Mouse (Mus musculus) MEL (cell line): Measurements from ENCODE around the gene Sult2b1. TPM values are rescaled to one million over a fixed set of nuclear protein-coding genes. Genes with fewer than 3 reads are reported as not detected.
A peak's percentile ranks its signal among the peaks of the same experiment; 100 is the strongest.

ENCODE experiments used
- DNase-seq: peaks from one replicate; pipeline ENCODE4 v3.0.0; 2011; ENCODE audit warnings: low read depth, low spot score
- H3K27ac ChIP-seq: 2 replicates; pipeline ENCODE4 v1.5.1; 2012; ENCODE audit warnings: low read depth, mild to moderate bottlenecking, control low read depth, low read length, moderate library complexity; ENCODE audit not compliant: control insufficient read depth
- H3K27me3 ChIP-seq, 2 experiments: fragments of 150-350 bp in 1 of 2; sonication (generic) in 1 of 2; 2 replicates each; pipeline ENCODE4 v1.6.1; 2012; ENCODE audit warnings: low read length in 2 of 2, mild to moderate bottlenecking in 2 of 2, improper control_type of control experiment in 1 of 2, moderate library complexity in 1 of 2; ENCODE audit not compliant: insufficient read depth in 2 of 2, control insufficient read depth in 1 of 2
- H3K36me3 ChIP-seq, 2 experiments: 2 replicates each; pipeline ENCODE4 v1.6.1; 2012 to 2014; ENCODE audit warnings: low read length in 2 of 2, improper control_type of control experiment in 1 of 2, inconsistent platforms in 1 of 2, mild to moderate bottlenecking in 1 of 2; ENCODE audit not compliant: insufficient read depth in 2 of 2, control insufficient read depth in 1 of 2
- H3K4me1 ChIP-seq, 2 experiments: fragments of 150-350 bp in 1 of 2; sonication (generic) in 1 of 2; 2 replicates each; pipeline ENCODE4 v1.6.1; 2012; ENCODE audit warnings: low read length in 2 of 2, improper control_type of control experiment in 1 of 2, mild to moderate bottlenecking in 1 of 2; ENCODE audit not compliant: insufficient read depth in 2 of 2, control insufficient read depth in 1 of 2
- H3K4me3 ChIP-seq, 2 experiments: fragments of 150-350 bp in 1 of 2; sonication (generic) in 1 of 2; 2 replicates each; pipeline ENCODE4 v1.5.1; 2012; ENCODE audit warnings: low read depth in 2 of 2, low read length in 2 of 2, mild to moderate bottlenecking in 2 of 2, moderate library complexity in 2 of 2, control low read depth in 1 of 2, improper control_type of control experiment in 1 of 2; ENCODE audit not compliant: control insufficient read depth in 1 of 2, insufficient read depth in 1 of 2
- H3K79me2 ChIP-seq: 2 replicates; pipeline ENCODE4 v1.6.1; 2012; ENCODE audit warnings: mild to moderate bottlenecking, low read length, moderate library complexity; ENCODE audit not compliant: control insufficient read depth, poor library complexity, insufficient read depth
- H3K9ac ChIP-seq: 2 replicates; pipeline ENCODE4 v1.6.1; 2012; ENCODE audit warnings: low read depth, mild to moderate bottlenecking, control low read depth, low read length, moderate library complexity; ENCODE audit not compliant: control insufficient read depth, poor library complexity, severe bottlenecking
- H3K9me3 ChIP-seq: fragments of 150-350 bp; sonication (generic); replicated peaks from 2 replicates; pipeline ENCODE4 v1.6.1; 2012; ENCODE audit warnings: mild to moderate bottlenecking, low read length, improper control_type of control experiment, moderate library complexity; ENCODE audit not compliant: insufficient read depth
- BHLHE40 ChIP-seq: IDR thresholded peaks from 2 replicates; pipeline ENCODE4 v1.6.1; 2012; ENCODE audit warnings: low read depth, mild to moderate bottlenecking, inconsistent platforms, low read length, improper control_type of control experiment, borderline replicate concordance
- CTCF ChIP-seq, 3 experiments: IDR thresholded peaks in 2 of 3; conservative IDR thresholded peaks in 1 of 3; 2 replicates each; pipeline ENCODE4 v1.5.1; 2011 to 2012; ENCODE audit warnings: low read length in 3 of 3, low read depth in 2 of 3, mild to moderate bottlenecking in 2 of 3, improper control_type of control experiment in 1 of 3, inconsistent platforms in 1 of 3, mixed read lengths in 1 of 3, moderate library complexity in 1 of 3; ENCODE audit not compliant: control insufficient read depth in 1 of 3, insufficient read depth in 1 of 3, poor library complexity in 1 of 3, severe bottlenecking in 1 of 3
- ELF1 ChIP-seq: IDR thresholded peaks from 2 replicates; pipeline ENCODE4 v1.6.1; 2014; ENCODE audit warnings: low read depth, mild to moderate bottlenecking, inconsistent platforms, low read length, improper control_type of control experiment, moderate library complexity
- EP300 ChIP-seq, 2 experiments: IDR thresholded peaks; 2 replicates each; pipeline ENCODE4 v1.6.1; 2011; ENCODE audit warnings: improper control_type of control experiment in 2 of 2, low read length in 2 of 2, low read depth in 1 of 2, mild to moderate bottlenecking in 1 of 2
- ETS1 ChIP-seq: IDR thresholded peaks from 2 replicates; pipeline ENCODE4 v1.6.1; 2012; ENCODE audit warnings: low read depth, mild to moderate bottlenecking, inconsistent platforms, low read length, improper control_type of control experiment, moderate library complexity
- GATA1 ChIP-seq: IDR thresholded peaks from 2 replicates; pipeline ENCODE4 v1.6.1; 2011; ENCODE audit warnings: low read depth, low read length, improper control_type of control experiment
- HCFC1 ChIP-seq: IDR thresholded peaks from 2 replicates; pipeline ENCODE4 v1.6.1; 2012; ENCODE audit warnings: low read depth, mild to moderate bottlenecking, inconsistent platforms, low read length, improper control_type of control experiment, moderate library complexity
- KAT2A ChIP-seq: conservative IDR thresholded peaks from 2 replicates; pipeline ENCODE4 v1.6.1; 2012; ENCODE audit warnings: low read depth, low read length, improper control_type of control experiment, inconsistent platforms
- MAFK ChIP-seq: IDR thresholded peaks from 2 replicates; pipeline ENCODE4 v1.6.1; 2011; ENCODE audit warnings: low read depth, mild to moderate bottlenecking, low read length, improper control_type of control experiment, borderline replicate concordance
- MAX ChIP-seq: IDR thresholded peaks from 2 replicates; pipeline ENCODE4 v1.6.1; 2011; ENCODE audit warnings: low read length, improper control_type of control experiment
- MEF2A ChIP-seq: IDR thresholded peaks from 2 replicates; pipeline ENCODE4 v1.6.1; 2014; ENCODE audit warnings: low read depth, mild to moderate bottlenecking, inconsistent platforms, low read length, improper control_type of control experiment; ENCODE audit not compliant: poor library complexity, insufficient replicate concordance, severe bottlenecking; ENCODE audit errors: extremely low read depth
- MXI1 ChIP-seq: IDR thresholded peaks from 2 replicates; pipeline ENCODE4 v1.6.1; 2011; ENCODE audit warnings: mild to moderate bottlenecking, low read depth, low read length, improper control_type of control experiment
- MYC ChIP-seq: IDR thresholded peaks from 2 replicates; pipeline ENCODE4 v1.6.1; 2011; ENCODE audit warnings: low read depth, mild to moderate bottlenecking, low read length, improper control_type of control experiment, moderate library complexity
- NELFE ChIP-seq: IDR thresholded peaks from 2 replicates; pipeline ENCODE4 v1.6.1; 2011; ENCODE audit warnings: low read depth, low read length, improper control_type of control experiment
- POLR2AphosphoS5 ChIP-seq: IDR thresholded peaks from 2 replicates; pipeline ENCODE4 v1.6.1; 2012; ENCODE audit warnings: low read depth, borderline replicate concordance, mild to moderate bottlenecking, inconsistent platforms, low read length, moderate library complexity, mixed read lengths
- RCOR1 ChIP-seq: IDR thresholded peaks from 2 replicates; pipeline ENCODE4 v1.6.1; 2012; ENCODE audit warnings: low read depth, mild to moderate bottlenecking, inconsistent platforms, low read length, improper control_type of control experiment
- SIN3A ChIP-seq: IDR thresholded peaks from 2 replicates; pipeline ENCODE4 v1.6.1; 2012; ENCODE audit warnings: low read length, improper control_type of control experiment, inconsistent platforms
- TAL1 ChIP-seq: IDR thresholded peaks from 2 replicates; pipeline ENCODE4 v1.6.1; 2012; ENCODE audit warnings: mild to moderate bottlenecking, inconsistent platforms, low read length, moderate library complexity, mixed read lengths
- TCF12 ChIP-seq: IDR thresholded peaks from 2 replicates; pipeline ENCODE4 v1.6.1; 2014; ENCODE audit warnings: low read depth, mild to moderate bottlenecking, inconsistent platforms, low read length, improper control_type of control experiment, moderate library complexity
- USF1 ChIP-seq: IDR thresholded peaks from 2 replicates; pipeline ENCODE4 v1.6.1; 2014; ENCODE audit warnings: low read depth, mild to moderate bottlenecking, inconsistent platforms, low read length, improper control_type of control experiment, moderate library complexity
- ZC3H11A ChIP-seq: IDR thresholded peaks from 2 replicates; pipeline ENCODE4 v1.6.1; 2012; ENCODE audit warnings: low read depth, mild to moderate bottlenecking, inconsistent platforms, low read length, improper control_type of control experiment
- ZKSCAN1 ChIP-seq: IDR thresholded peaks from 2 replicates; pipeline ENCODE4 v1.6.1; 2012; ENCODE audit warnings: low read depth, mild to moderate bottlenecking, inconsistent platforms, low read length, improper control_type of control experiment, moderate library complexity
- polyA plus RNA-seq, 2 experiments: library from polyadenylated mRNA; stranded (reverse) in 1 of 2; unstranded in 1 of 2; fragments of >175 nt in 1 of 2; fragments of >200 nt in 1 of 2; gene quantifications; 2 replicates each; pipeline versions ENCODE4 v1.2.1 to v1.2.4; 2012; ENCODE audit warnings: low replicate concordance in 2 of 2, low read depth in 1 of 2; ENCODE audit not compliant: insufficient read length in 2 of 2, insufficient read depth in 1 of 2, missing spikeins in 1 of 2
- total RNA-seq: library from RNA; depleted of rRNA; stranded (reverse); fragments of 300-350 nt; gene quantifications from 2 replicates; pipeline ENCODE4 v1.2.3, GENCODE M21; 2012; rRNA removed

The Sult2b1 gene
- total and polyA plus RNA-seq, 3 experiments = 0.08 to 0.47 TPM; not detected in 1

- Histone ChIP-seq H3K27ac (peak overlapping the region; percentile 3; the same call in 1 of the 2 replicates), H3K79me2 (no peaks in the 10 kb centered on the region), H3K4me3 (peak overlapping the region; percentile 10 to 55; a peak in 2 of 4 replicates), H3K4me1 (peaks cover 13 to 20% of the 10 kb centered on the region in 2 experiments), H3K27me3 (no peaks in the 10 kb centered on the region; a peak in 1 of 4 replicates), H3K9me3 (no peaks in the 10 kb centered on the region), H3K36me3 (peaks cover 0 to 17% of the 10 kb centered on the region in 2 experiments; a peak in 2 of 4 replicates), H3K9ac (peak overlapping the region; percentile 29)
- DNase-seq = peak; percentile 77
- peak; percentile 55; the same call in 1 of the 2 replicates for TF ChIP-seq RCOR1
- peak; percentile 39; the same call in 1 of the 2 replicates for TF ChIP-seq MXI1
- TF ChIP-seq HCFC1 = 0 out of 2 replicates have a peak, but pooled peaks have one; percentile 35
- no peak for TF ChIP-seq KAT2A
- TF ChIP-seq MYC = peak; percentile 71; the same call in 1 of the 2 replicates
- TF ChIP-seq TCF12 = peak; percentile 43; the same call in 1 of the 2 replicates
- no peak for TF ChIP-seq MAFK
- TF ChIP-seq EP300 (IDR thresholded peaks at IDR 0.05; ENCODE audit: low read depth in 1 of 2, low read length in 2 of 2) = peak in 1 of 2 experiments; percentile 52; a peak in 2 of 4 replicates
- TF ChIP-seq USF1 = 0 out of 2 replicates have a peak, but pooled peaks have one; percentile 37
- TF ChIP-seq ZC3H11A = no peak
- peak; percentile 68; the same call in 1 of the 2 replicates for TF ChIP-seq ETS1
- TF ChIP-seq BHLHE40 = no peak
- TF ChIP-seq MAX = peak; percentile 74
- no peak for TF ChIP-seq MEF2A
- no peak for TF ChIP-seq POLR2AphosphoS5
- TF ChIP-seq SIN3A = peak; percentile 33; the same call in 1 of the 2 replicates
- no peak for TF ChIP-seq CTCF (IDR thresholded peaks at IDR 0.05 in 2 of 3, conservative IDR thresholded peaks at IDR 0.05 in 1 of 3; ENCODE audit: control insufficient read depth in 1 of 3, insufficient read depth in 1 of 3, low read depth in 2 of 3, low read length in 3 of 3, poor library complexity in 1 of 3, severe bottlenecking in 1 of 3)
- TF ChIP-seq ELF1 = peak; percentile 43; the same call in 1 of the 2 replicates
- TF ChIP-seq ZKSCAN1 = no peak
- TF ChIP-seq NELFE = 0 out of 2 replicates have a peak, but pooled peaks have one; percentile 26
- TF ChIP-seq TAL1 = peak; percentile 31; the same call in 1 of the 2 replicates
- peak; percentile 78 for TF ChIP-seq GATA1
Observed at GRCm38 (mm10) chr7:45681046-45681736, 103.3 kb downstream of the Sult2b1 start.

Other genes with a start within 250 kb of the Sult2b1 start
- gene Hsd17b14, start 229.8 kb downstream of the Sult2b1 start, total RNA-seq = 1.8 and 2.0 TPM in 2 replicates
- gene Hsd17b14, start 229.8 kb downstream of the Sult2b1 start, polyA plus RNA-seq = 1 to 10 TPM in 1 of 2 experiments, not detected in 1; 9.3 TPM
- 47.4 and 49.4 TPM in 2 replicates for gene Bcat2, start 214.5 kb downstream of the Sult2b1 start, total RNA-seq
- 100 to 1,000 TPM in 1 of 2 experiments, not detected in 1; 140 TPM for gene Bcat2, start 214.5 kb downstream of the Sult2b1 start, polyA plus RNA-seq
- not detected in 2 replicates for gene Fgf21, start 169.2 kb downstream of the Sult2b1 start, total RNA-seq
- gene Fgf21, start 169.2 kb downstream of the Sult2b1 start, polyA plus RNA-seq = not detected
- 0.07 TPM in 1 of 2 replicates, not detected in the other for gene Fut1, start 167.4 kb downstream of the Sult2b1 start, total RNA-seq
- gene Fut1, start 167.4 kb downstream of the Sult2b1 start, polyA plus RNA-seq = under 1 TPM in 1 of 2 experiments, not detected in 1; 0.04 TPM
- not detected in 2 replicates for gene Izumo1, start 162.9 kb downstream of the Sult2b1 start, total RNA-seq
- under 1 TPM in 1 of 2 experiments, not detected in 1; 0.04 TPM for gene Izumo1, start 162.9 kb downstream of the Sult2b1 start, polyA plus RNA-seq
- 1.1 TPM in 2 replicates for gene Rasip1, start 157.2 kb downstream of the Sult2b1 start, total RNA-seq
- under 1 TPM in 1 of 2 experiments, not detected in 1; 0.65 TPM for gene Rasip1, start 157.2 kb downstream of the Sult2b1 start, polyA plus RNA-seq
- not detected in 2 replicates for gene Mamstr, start 144.7 kb downstream of the Sult2b1 start, total RNA-seq
- not detected for gene Mamstr, start 144.7 kb downstream of the Sult2b1 start, polyA plus RNA-seq
- not detected in 2 replicates for gene Fut2, start 118.3 kb downstream of the Sult2b1 start, total RNA-seq
- not detected for gene Fut2, start 118.3 kb downstream of the Sult2b1 start, polyA plus RNA-seq
- not detected in 2 replicates for gene Ntn5, start 100.6 kb downstream of the Sult2b1 start, total RNA-seq
- gene Ntn5, start 100.6 kb downstream of the Sult2b1 start, polyA plus RNA-seq = under 1 TPM in 1 of 2 experiments, not detected in 1; 0.13 TPM
- gene Sec1, start 90.3 kb downstream of the Sult2b1 start, total RNA-seq = not detected in 2 replicates
- not detected for gene Sec1, start 90.3 kb downstream of the Sult2b1 start, polyA plus RNA-seq
- 0.29 and 0.77 TPM in 2 replicates for gene Car11, start 84.8 kb downstream of the Sult2b1 start, total RNA-seq
- gene Car11, start 84.8 kb downstream of the Sult2b1 start, polyA plus RNA-seq = 1 to 10 TPM in 1 of 2 experiments, not detected in 1; 1.5 TPM
- gene Dbp, start 79.6 kb downstream of the Sult2b1 start, total RNA-seq = 21.1 and 24.4 TPM in 2 replicates
- gene Dbp, start 79.6 kb downstream of the Sult2b1 start, polyA plus RNA-seq = 10 to 100 TPM in 1 of 2 experiments, not detected in 1; 22.5 TPM
- gene Rpl18, start 69.2 kb downstream of the Sult2b1 start, total RNA-seq = 3,210 and 3,724 TPM in 2 replicates
- 1,000 to 10,000 TPM in 1 of 2 experiments, not detected in 1; 3,544 TPM for gene Rpl18, start 69.2 kb downstream of the Sult2b1 start, polyA plus RNA-seq
- 18.3 and 21.0 TPM in 2 replicates for gene Sphk2, start 66.7 kb downstream of the Sult2b1 start, total RNA-seq
- gene Sphk2, start 66.7 kb downstream of the Sult2b1 start, polyA plus RNA-seq = 10 to 100 TPM in 1 of 2 experiments, not detected in 1; 40.2 TPM
- 0.95 and 1.0 TPM in 2 replicates for gene Fam83e, start 63.5 kb downstream of the Sult2b1 start, total RNA-seq
- gene Fam83e, start 63.5 kb downstream of the Sult2b1 start, polyA plus RNA-seq = under 1 TPM in 1 of 2 experiments, not detected in 1; 0.43 TPM
- gene Spaca4, start 58.9 kb downstream of the Sult2b1 start, total RNA-seq = not detected in 2 replicates
- under 1 TPM in 1 of 2 experiments, not detected in 1; 0.38 TPM for gene Spaca4, start 58.9 kb downstream of the Sult2b1 start, polyA plus RNA-seq
- gene Lmtk3, start 931 bp downstream of the Sult2b1 start, total RNA-seq = 0.03 and 0.04 TPM in 2 replicates
- under 1 TPM in 1 of 2 experiments, not detected in 1; 0.40 TPM for gene Lmtk3, start 931 bp downstream of the Sult2b1 start, polyA plus RNA-seq
- 42.6 and 52.9 TPM in 2 replicates for gene Cyth2, start 29.9 kb upstream of the Sult2b1 start, total RNA-seq
- 10 to 100 TPM in 1 of 2 experiments, not detected in 1; 92.2 TPM for gene Cyth2, start 29.9 kb upstream of the Sult2b1 start, polyA plus RNA-seq
- gene Kcnj14, start 40.1 kb upstream of the Sult2b1 start, total RNA-seq = 0.39 and 0.46 TPM in 2 replicates
- gene Kcnj14, start 40.1 kb upstream of the Sult2b1 start, polyA plus RNA-seq = 1 to 10 TPM in 1 of 2 experiments, not detected in 1; 1.3 TPM
- 132 and 173 TPM in 2 replicates for gene Grwd1, start 46.3 kb upstream of the Sult2b1 start, total RNA-seq
- gene Grwd1, start 46.3 kb upstream of the Sult2b1 start, polyA plus RNA-seq = 100 to 1,000 TPM in 1 of 2 experiments, 10 to 100 TPM in 1; 82.2 to 108 TPM
- gene Kdelr1, start 88.1 kb upstream of the Sult2b1 start, total RNA-seq = 33.2 and 42.3 TPM in 2 replicates
- gene Kdelr1, start 88.1 kb upstream of the Sult2b1 start, polyA plus RNA-seq = 10 to 100 TPM in 1 of 2 experiments, not detected in 1; 60.6 TPM
- gene Grin2d, start 93.7 kb upstream of the Sult2b1 start, total RNA-seq = 0.16 and 0.19 TPM in 2 replicates
- under 1 TPM in 1 of 2 experiments, not detected in 1; 0.57 TPM for gene Grin2d, start 93.7 kb upstream of the Sult2b1 start, polyA plus RNA-seq
- 0.33 and 0.46 TPM in 2 replicates for gene Syngr4, start 112.0 kb upstream of the Sult2b1 start, total RNA-seq
- gene Syngr4, start 112.0 kb upstream of the Sult2b1 start, polyA plus RNA-seq = 1 to 10 TPM in 1 of 2 experiments, not detected in 1; 1.1 TPM
- 10.1 and 10.7 TPM in 2 replicates for gene Tmem143, start 112.3 kb upstream of the Sult2b1 start, total RNA-seq
- gene Tmem143, start 112.3 kb upstream of the Sult2b1 start, polyA plus RNA-seq = 10 to 100 TPM in 1 of 2 experiments, not detected in 1; 20.1 TPM
- gene Emp3, start 136.7 kb upstream of the Sult2b1 start, total RNA-seq = 65.1 and 75.0 TPM in 2 replicates
- 100 to 1,000 TPM in 1 of 2 experiments, not detected in 1; 111 TPM for gene Emp3, start 136.7 kb upstream of the Sult2b1 start, polyA plus RNA-seq
- 0.15 TPM in 1 of 2 replicates, not detected in the other for gene Ccdc114, start 139.4 kb upstream of the Sult2b1 start, total RNA-seq
- under 1 TPM in 1 of 2 experiments, not detected in 1; 0.24 TPM for gene Ccdc114, start 139.4 kb upstream of the Sult2b1 start, polyA plus RNA-seq
- gene Abcc6, start 245.6 kb upstream of the Sult2b1 start, total RNA-seq = 0.12 TPM in 1 of 2 replicates, not detected in the other
- gene Abcc6, start 245.6 kb upstream of the Sult2b1 start, polyA plus RNA-seq = under 1 TPM in 1 of 2 experiments, not detected in 1; 0.04 TPM
- 159 and 197 TPM in 2 replicates for gene Nomo1, start 249.0 kb upstream of the Sult2b1 start, total RNA-seq
- gene Nomo1, start 249.0 kb upstream of the Sult2b1 start, polyA plus RNA-seq = 1,000 to 10,000 TPM in 1 of 2 experiments, 100 to 1,000 TPM in 1; 195 to 1,239 TPM